Mouse (Mus musculus): ENCODE results near the gene Tmem200b. TPM values are rescaled to one million over a fixed set of nuclear protein-coding genes. Genes with fewer than 3 reads are reported as not detected.

Tmem200b gene
- polyA plus RNA-seq, 1 experiment from 2014 or later: not detected

- no peak overlapping the region for H3K4me3 ChIP-seq (ENCODE audit: inconsistent target)
- WGBS (ENCODE audit: missing documents): 92% methylated on average over 7 of the region's 8 CpGs
- no peak overlapping the region for H3K27ac ChIP-seq
- peaks cover 72% of the 10 kb centered on the region for H3K36me3 ChIP-seq (ENCODE audit: inconsistent target)
- H3K79me2 ChIP-seq (ENCODE audit: inconsistent target): no peaks in the 10 kb centered on the region
Measured at GRCm38 (mm10) chr4:131897787-131898186, 23.8 kb upstream of the Tmem200b start.

- Histone ChIP-seq H3K4me3 (ENCODE audit: inconsistent target) (no peak overlapping the region), H3K36me3 (ENCODE audit: inconsistent target) (peaks cover 64% of the 10 kb centered on the region), H3K27ac (no peak overlapping the region), H3K79me2 (ENCODE audit: inconsistent target) (no peaks in the 10 kb centered on the region)
- 96% methylated on average over 12 of the region's 12 CpGs for WGBS (ENCODE audit: missing documents)
Measured at GRCm38 (mm10) chr4:131898503-131899179, 22.9 kb upstream of the Tmem200b start.

- 89% methylated on average over 6 of the region's 6 CpGs for WGBS (ENCODE audit: missing documents)
- Histone ChIP-seq H3K27ac (no peak overlapping the region), H3K4me3 (ENCODE audit: inconsistent target) (no peak overlapping the region), H3K36me3 (ENCODE audit: inconsistent target) (peaks cover 58% of the 10 kb centered on the region), H3K79me2 (ENCODE audit: inconsistent target) (no peaks in the 10 kb centered on the region)
Measured at GRCm38 (mm10) chr4:131899180-131899554, 22.4 kb upstream of the Tmem200b start.

GRCm38 (mm10) chr4:131901090-131901489 is 20.5 kb upstream of the Tmem200b start:
- Histone ChIP-seq H3K36me3 (ENCODE audit: inconsistent target) (peaks cover 49% of the 10 kb centered on the region), H3K27ac (no peak overlapping the region), H3K79me2 (ENCODE audit: inconsistent target) (no peaks in the 10 kb centered on the region), H3K4me3 (ENCODE audit: inconsistent target) (no peak overlapping the region)
- 88% methylated on average over 15 of the region's 15 CpGs for WGBS (ENCODE audit: missing documents)

GRCm38 (mm10) chr4:131904478-131904877 is 17.1 kb upstream of the Tmem200b start:
- H3K4me3 ChIP-seq (ENCODE audit: inconsistent target): no peak overlapping the region
- H3K36me3 ChIP-seq (ENCODE audit: inconsistent target): peaks cover 25% of the 10 kb centered on the region; the same call in 1 of the 2 replicates
- 65% methylated on average over 8 of the region's 8 CpGs for WGBS (ENCODE audit: missing documents)

GRCm38 (mm10) chr4:131906423-131906822 is 15.1 kb upstream of the Tmem200b start:
- peaks cover 6% of the 10 kb centered on the region; the same call in 1 of the 2 replicates for H3K36me3 ChIP-seq (ENCODE audit: inconsistent target)
- no peaks in the 10 kb centered on the region for H3K79me2 ChIP-seq (ENCODE audit: inconsistent target)
- no peak overlapping the region for H3K4me3 ChIP-seq (ENCODE audit: inconsistent target)
- 94% methylated on average over 6 of the region's 6 CpGs for WGBS (ENCODE audit: missing documents)
- no peak overlapping the region for H3K27ac ChIP-seq

More at GRCm38 (mm10) chr4:131904478-131904877, 17.1 kb upstream of the Tmem200b start:
- Histone ChIP-seq H3K79me2 (ENCODE audit: inconsistent target) (no peaks in the 10 kb centered on the region), H3K27ac (no peak overlapping the region)

GRCm38 (mm10) chr4:131907912-131908311 is 13.7 kb upstream of the Tmem200b start:
- Histone ChIP-seq H3K36me3 (ENCODE audit: inconsistent target) (no peaks in the 10 kb centered on the region), H3K4me3 (ENCODE audit: inconsistent target) (no peak overlapping the region), H3K27ac (no peak overlapping the region), H3K79me2 (ENCODE audit: inconsistent target) (no peaks in the 10 kb centered on the region)
- WGBS (ENCODE audit: missing documents): 97% methylated on average over 3 of the region's 3 CpGs

GRCm38 (mm10) chr4:131910237-131910994 is 11.2 kb upstream of the Tmem200b start:
- Histone ChIP-seq H3K4me3 (ENCODE audit: inconsistent target) (peak overlapping the region; percentile 20; the same call in 1 of the 2 replicates), H3K36me3 (ENCODE audit: inconsistent target) (no peaks in the 10 kb centered on the region), H3K27ac (peak overlapping the region; percentile 88), H3K79me2 (ENCODE audit: inconsistent target) (no peaks in the 10 kb centered on the region)
- WGBS (ENCODE audit: missing documents): 4% methylated on average over 13 of the region's 21 CpGs

- H3K27ac ChIP-seq: peak overlapping the region; percentile 88
- no peak overlapping the region for H3K4me3 ChIP-seq (ENCODE audit: inconsistent target)
- no peaks in the 10 kb centered on the region for H3K79me2 ChIP-seq (ENCODE audit: inconsistent target)
- 94% methylated on average over 3 of the region's 5 CpGs for WGBS (ENCODE audit: missing documents)
- H3K36me3 ChIP-seq (ENCODE audit: inconsistent target): no peaks in the 10 kb centered on the region
Measured at GRCm38 (mm10) chr4:131911521-131911920, 10.1 kb upstream of the Tmem200b start.

GRCm38 (mm10) chr4:131913526-131913925 is 8.0 kb upstream of the Tmem200b start:
- H3K27ac ChIP-seq: no peak overlapping the region
- H3K36me3 ChIP-seq (ENCODE audit: inconsistent target): no peaks in the 10 kb centered on the region
- WGBS (ENCODE audit: missing documents): 85% methylated on average over 10 of the region's 10 CpGs
- no peak overlapping the region for H3K4me3 ChIP-seq (ENCODE audit: inconsistent target)
- no peaks in the 10 kb centered on the region for H3K79me2 ChIP-seq (ENCODE audit: inconsistent target)

- no peak overlapping the region for H3K4me3 ChIP-seq (ENCODE audit: inconsistent target)
- 77% methylated on average over 9 of the region's 9 CpGs for WGBS (ENCODE audit: missing documents)
- no peaks in the 10 kb centered on the region for H3K79me2 ChIP-seq (ENCODE audit: inconsistent target)
- H3K36me3 ChIP-seq (ENCODE audit: inconsistent target): no peaks in the 10 kb centered on the region
- H3K27ac ChIP-seq: no peak overlapping the region
Measured at GRCm38 (mm10) chr4:131914046-131914643, 7.4 kb upstream of the Tmem200b start.

GRCm38 (mm10) chr4:131914891-131915469 is 6.6 kb upstream of the Tmem200b start:
- 27% methylated on average over 29 of the region's 31 CpGs for WGBS (ENCODE audit: missing documents)
- no peak overlapping the region for H3K4me3 ChIP-seq (ENCODE audit: inconsistent target)
- H3K79me2 ChIP-seq (ENCODE audit: inconsistent target): no peaks in the 10 kb centered on the region
- H3K27ac ChIP-seq: no peak overlapping the region
- H3K36me3 ChIP-seq (ENCODE audit: inconsistent target): no peaks in the 10 kb centered on the region

- no peak overlapping the region for H3K4me3 ChIP-seq (ENCODE audit: inconsistent target)
- no peaks in the 10 kb centered on the region for H3K79me2 ChIP-seq (ENCODE audit: inconsistent target)
- H3K36me3 ChIP-seq (ENCODE audit: inconsistent target): no peaks in the 10 kb centered on the region
- no peak overlapping the region for H3K27ac ChIP-seq
- WGBS (ENCODE audit: missing documents): 81% methylated on average over 13 of the region's 13 CpGs
Measured at GRCm38 (mm10) chr4:131915821-131916328, 5.7 kb upstream of the Tmem200b start.

GRCm38 (mm10) chr4:131916425-131916824 is 5.1 kb upstream of the Tmem200b start:
- WGBS (ENCODE audit: missing documents): 11% methylated on average over 15 of the region's 15 CpGs
- Histone ChIP-seq H3K36me3 (ENCODE audit: inconsistent target) (no peaks in the 10 kb centered on the region), H3K4me3 (ENCODE audit: inconsistent target) (no peak overlapping the region), H3K79me2 (ENCODE audit: inconsistent target) (no peaks in the 10 kb centered on the region), H3K27ac (no peak overlapping the region)

Data from macrophage (primary cell).